Mouse (Mus musculus): ENCODE data around the gene 5031439G07Rik. TPM values are rescaled to one million over a fixed set of nuclear protein-coding genes. Genes with fewer than 3 reads are reported as not detected.

Gene 5031439G07Rik
- total and polyA plus RNA-seq, 3 experiments: 19.6 to 61.0 TPM; not detected in 1

GRCm38 (mm10) chr15:84923508-84924181 is 64.7 kb downstream of the 5031439G07Rik start:
- peak overlapping the region; percentile 95 for H3K9ac ChIP-seq (ENCODE audit: control insufficient read depth, low read depth, low read length, poor library complexity, severe bottlenecking)
- H3K4me3 ChIP-seq (ENCODE audit: control insufficient read depth in 1 of 2, insufficient read depth in 1 of 2, low read depth in 2 of 2, low read length in 2 of 2): peak overlapping the region; percentile 54 to 80
- H3K27ac ChIP-seq (ENCODE audit: control insufficient read depth, low read depth, low read length): peak overlapping the region; percentile 87
- H3K36me3 ChIP-seq (ENCODE audit: control insufficient read depth in 1 of 2, insufficient read depth in 2 of 2, low read length in 2 of 2): peaks cover 14 to 17% of the 10 kb centered on the region in 2 experiments
- no peaks in the 10 kb centered on the region for H3K27me3 ChIP-seq (ENCODE audit: control insufficient read depth in 1 of 2, insufficient read depth in 2 of 2, low read length in 2 of 2)
- H3K4me1 ChIP-seq (ENCODE audit: control insufficient read depth in 1 of 2, insufficient read depth in 2 of 2, low read length in 2 of 2): peaks cover 0 to 8% of the 10 kb centered on the region in 2 experiments; a peak in 2 of 4 replicates
- peak; percentile 54 for DNase-seq (ENCODE audit: low read depth, low spot score)
- no peaks in the 10 kb centered on the region for H3K9me3 ChIP-seq (replicated peaks; ENCODE audit: insufficient read depth, low read length)
- peaks cover 50% of the 10 kb centered on the region for H3K79me2 ChIP-seq (ENCODE audit: control insufficient read depth, insufficient read depth, low read length, poor library complexity)
- TF ChIP-seq UBTF (IDR thresholded peaks at IDR 0.05; ENCODE audit: borderline replicate concordance, insufficient read depth, low read depth, low read length) (peak; percentile 95), EP300 (IDR thresholded peaks at IDR 0.05; ENCODE audit: low read depth in 1 of 2, low read length in 2 of 2) (no peak), CHD1 (IDR thresholded peaks at IDR 0.05; ENCODE audit: low read depth, low read length) (0 out of 2 replicates have a peak, but pooled peaks have one; percentile 44), NRF1 (IDR thresholded peaks at IDR 0.05; ENCODE audit: insufficient read depth, low read depth, low read length, poor library complexity, severe bottlenecking) (no peak; the same call in 1 of the 2 replicates), RAD21 (IDR thresholded peaks at IDR 0.05; ENCODE audit: low read depth, low read length) (no peak), NELFE (IDR thresholded peaks at IDR 0.05; ENCODE audit: low read depth, low read length) (no peak), POLR2A (IDR thresholded peaks at IDR 0.05; ENCODE audit: control insufficient read depth in 1 of 2, insufficient read depth in 1 of 2, low read depth in 1 of 2, low read length in 2 of 2, poor library complexity in 1 of 2) (peak in 1 of 2 experiments; percentile 62; a peak in 2 of 4 replicates), GATA1 (IDR thresholded peaks at IDR 0.05; ENCODE audit: low read depth, low read length) (no peak), POLR2AphosphoS2 (IDR thresholded peaks at IDR 0.05; ENCODE audit: low read length) (no peak), POLR2AphosphoS5 (IDR thresholded peaks at IDR 0.05; ENCODE audit: borderline replicate concordance, low read depth, low read length) (no peak), JUND (IDR thresholded peaks at IDR 0.05; ENCODE audit: low read depth, low read length) (no peak), TCF12 (IDR thresholded peaks at IDR 0.05; ENCODE audit: low read depth, low read length) (no peak), ZC3H11A (IDR thresholded peaks at IDR 0.05; ENCODE audit: low read depth, low read length) (no peak), USF1 (IDR thresholded peaks at IDR 0.05; ENCODE audit: low read depth, low read length) (no peak), CHD2 (IDR thresholded peaks at IDR 0.05; ENCODE audit: low read length) (no peak), SMC3 (IDR thresholded peaks at IDR 0.05; ENCODE audit: low read depth, low read length) (no peak), CTCF (IDR thresholded peaks at IDR 0.05 in 2 of 3, conservative IDR thresholded peaks at IDR 0.05 in 1 of 3; ENCODE audit: control insufficient read depth in 1 of 3, insufficient read depth in 1 of 3, low read depth in 2 of 3, low read length in 3 of 3, poor library complexity in 1 of 3, severe bottlenecking in 1 of 3) (no peak), TAL1 (IDR thresholded peaks at IDR 0.05; ENCODE audit: low read length) (no peak), USF2 (IDR thresholded peaks at IDR 0.05; ENCODE audit: borderline replicate concordance in 1 of 2, insufficient read depth in 1 of 2, low read depth in 1 of 2, low read length in 2 of 2) (no peak), KAT2A (conservative IDR thresholded peaks at IDR 0.05; ENCODE audit: low read depth, low read length) (no peak), MYB (IDR thresholded peaks at IDR 0.05; ENCODE audit: low read depth, low read length) (no peak), SIN3A (IDR thresholded peaks at IDR 0.05; ENCODE audit: low read length) (no peak; the same call in 1 of the 2 replicates), ELF1 (IDR thresholded peaks at IDR 0.05; ENCODE audit: low read depth, low read length) (no peak), MXI1 (IDR thresholded peaks at IDR 0.05; ENCODE audit: low read depth, low read length) (no peak), MAFK (IDR thresholded peaks at IDR 0.05; ENCODE audit: borderline replicate concordance, low read depth, low read length) (no peak), MYC (IDR thresholded peaks at IDR 0.05; ENCODE audit: low read depth, low read length) (no peak), ZKSCAN1 (IDR thresholded peaks at IDR 0.05; ENCODE audit: low read depth, low read length) (no peak), RCOR1 (IDR thresholded peaks at IDR 0.05; ENCODE audit: low read depth, low read length) (no peak), MAZ (IDR thresholded peaks at IDR 0.05; ENCODE audit: low read depth, low read length) (no peak), GABPA (IDR thresholded peaks at IDR 0.05; ENCODE audit: low read depth, low read length) (no peak), HCFC1 (IDR thresholded peaks at IDR 0.05; ENCODE audit: low read depth, low read length) (peak; percentile 25; the same call in 1 of the 2 replicates), E2F4 (IDR thresholded peaks at IDR 0.05; ENCODE audit: borderline replicate concordance, low read depth, low read length) (no peak)

Data from MEL (cell line).